Mouse (Mus musculus): ENCODE measurements at regions not wholly inside any gene's neighbourhood (a gene's known extent, or its start where the extent isn't known, plus 50 kb on each side); places are given as distances from the start of the nearest gene placed in this dataset.

GRCm38 (mm10) chr2:133436913-133437843, 114.8 kb upstream of the Bmp2 start:
- no peak for DNase-seq (ENCODE audit: low spot score)
- H3K27ac ChIP-seq (replicated peaks) = no peak overlapping the region
- H3K36me3 ChIP-seq = no peaks in the 10 kb centered on the region
- WGBS = 82% methylated on average over 22 of the region's 22 CpGs
- H3K9me3 ChIP-seq (replicated peaks) = no peaks in the 10 kb centered on the region
- H3K4me1 ChIP-seq = no peaks in the 10 kb centered on the region
- H3K4me3 ChIP-seq = no peak overlapping the region
- H3K27me3 ChIP-seq (ENCODE audit: low read depth, poor library complexity, severe bottlenecking) = no peaks in the 10 kb centered on the region

- WGBS = 61% methylated on average over 4 of the region's 4 CpGs
Measured at GRCm38 (mm10) chr2:133438018-133438417, 113.9 kb upstream of the Bmp2 start.

GRCm38 (mm10) chr2:133443024-133443423, 108.9 kb upstream of the Bmp2 start:
- Histone ChIP-seq H3K9me3 (replicated peaks) (no peaks in the 10 kb centered on the region), H3K27me3 (ENCODE audit: low read depth, poor library complexity, severe bottlenecking) (no peaks in the 10 kb centered on the region), H3K4me3 (no peak overlapping the region), H3K4me1 (no peaks in the 10 kb centered on the region), H3K27ac (replicated peaks) (no peak overlapping the region), H3K36me3 (no peaks in the 10 kb centered on the region)
- WGBS = 88% methylated on average over 4 of the region's 4 CpGs
- no peak for DNase-seq (ENCODE audit: low spot score)

More at GRCm38 (mm10) chr2:133438018-133438417, 113.9 kb upstream of the Bmp2 start:
- Histone ChIP-seq H3K27me3 (ENCODE audit: low read depth, poor library complexity, severe bottlenecking) (no peaks in the 10 kb centered on the region), H3K4me1 (no peaks in the 10 kb centered on the region), H3K9me3 (replicated peaks) (no peaks in the 10 kb centered on the region), H3K27ac (replicated peaks) (no peak overlapping the region), H3K4me3 (no peak overlapping the region), H3K36me3 (no peaks in the 10 kb centered on the region)
- no peak for DNase-seq (ENCODE audit: low spot score)

- 86% methylated on average over 2 of the region's 2 CpGs for WGBS
- Histone ChIP-seq H3K4me1 (no peaks in the 10 kb centered on the region), H3K9me3 (replicated peaks) (no peaks in the 10 kb centered on the region), H3K27ac (replicated peaks) (no peak overlapping the region), H3K36me3 (no peaks in the 10 kb centered on the region), H3K27me3 (ENCODE audit: low read depth, poor library complexity, severe bottlenecking) (no peaks in the 10 kb centered on the region), H3K4me3 (no peak overlapping the region)
- DNase-seq (ENCODE audit: low spot score) = no peak
Measured at GRCm38 (mm10) chr2:133443490-133443889, 108.5 kb upstream of the Bmp2 start.

GRCm38 (mm10) chr2:133452947-133453346, 99.0 kb upstream of the Bmp2 start:
- H3K4me1 ChIP-seq = 0 out of 2 replicates have a peak, but pooled peaks cover 2% of the 10 kb centered on the region
- DNase-seq (ENCODE audit: low spot score) = no peak
- no peaks in the 10 kb centered on the region for H3K36me3 ChIP-seq
- H3K4me3 ChIP-seq = no peak overlapping the region
- 88% methylated on average over 6 of the region's 6 CpGs for WGBS
- H3K27me3 ChIP-seq (ENCODE audit: low read depth, poor library complexity, severe bottlenecking) = no peaks in the 10 kb centered on the region
- H3K9me3 ChIP-seq (replicated peaks) = no peaks in the 10 kb centered on the region
- no peak overlapping the region for H3K27ac ChIP-seq (replicated peaks)

- DNase-seq (ENCODE audit: low spot score) = no peak
- 81% methylated on average over 7 of the region's 7 CpGs for WGBS
- Histone ChIP-seq H3K27me3 (ENCODE audit: low read depth, poor library complexity, severe bottlenecking) (no peaks in the 10 kb centered on the region), H3K9me3 (replicated peaks) (no peaks in the 10 kb centered on the region), H3K4me3 (no peak overlapping the region), H3K36me3 (no peaks in the 10 kb centered on the region), H3K27ac (replicated peaks) (no peak overlapping the region), H3K4me1 (0 out of 2 replicates have a peak, but pooled peaks cover 2% of the 10 kb centered on the region)
Measured at GRCm38 (mm10) chr2:133455484-133456170, 96.3 kb upstream of the Bmp2 start.

GRCm38 (mm10) chr2:133456785-133457184, 95.2 kb upstream of the Bmp2 start:
- 91% methylated on average over 2 of the region's 2 CpGs for WGBS

GRCm38 (mm10) chr2:133458735-133459134, 93.2 kb upstream of the Bmp2 start:
- no peak overlapping the region for H3K4me3 ChIP-seq
- H3K9me3 ChIP-seq (replicated peaks) = no peaks in the 10 kb centered on the region
- 0 out of 2 replicates have a peak, but pooled peaks cover 2% of the 10 kb centered on the region for H3K4me1 ChIP-seq
- DNase-seq (ENCODE audit: low spot score) = no peak
- no peaks in the 10 kb centered on the region for H3K27me3 ChIP-seq (ENCODE audit: low read depth, poor library complexity, severe bottlenecking)
- H3K36me3 ChIP-seq = no peaks in the 10 kb centered on the region
- 66% methylated on average over 2 of the region's 2 CpGs for WGBS
- no peak overlapping the region for H3K27ac ChIP-seq (replicated peaks)

More at GRCm38 (mm10) chr2:133456785-133457184, 95.2 kb upstream of the Bmp2 start:
- no peaks in the 10 kb centered on the region for H3K27me3 ChIP-seq (ENCODE audit: low read depth, poor library complexity, severe bottlenecking)
- no peak for DNase-seq (ENCODE audit: low spot score)
- no peak overlapping the region for H3K27ac ChIP-seq (replicated peaks)
- H3K4me3 ChIP-seq = no peak overlapping the region
- H3K36me3 ChIP-seq = no peaks in the 10 kb centered on the region
- 0 out of 2 replicates have a peak, but pooled peaks cover 2% of the 10 kb centered on the region for H3K4me1 ChIP-seq
- no peaks in the 10 kb centered on the region for H3K9me3 ChIP-seq (replicated peaks)

- no peak overlapping the region for H3K27ac ChIP-seq (replicated peaks)
- H3K4me1 ChIP-seq = 0 out of 2 replicates have a peak, but pooled peaks cover 2% of the 10 kb centered on the region
- no peaks in the 10 kb centered on the region for H3K36me3 ChIP-seq
- no peak for DNase-seq (ENCODE audit: low spot score)
- WGBS = 69% methylated on average over 7 of the region's 7 CpGs
- no peaks in the 10 kb centered on the region for H3K9me3 ChIP-seq (replicated peaks)
- no peak overlapping the region for H3K4me3 ChIP-seq
- no peaks in the 10 kb centered on the region for H3K27me3 ChIP-seq (ENCODE audit: low read depth, poor library complexity, severe bottlenecking)
Measured at GRCm38 (mm10) chr2:133460814-133461213, 91.1 kb upstream of the Bmp2 start.

- H3K4me1 ChIP-seq = 0 out of 2 replicates have a peak, but pooled peaks cover 2% of the 10 kb centered on the region
Measured at GRCm38 (mm10) chr2:133462378-133462777, 89.6 kb upstream of the Bmp2 start.

GRCm38 (mm10) chr2:133467170-133468168, 84.5 kb upstream of the Bmp2 start:
- Histone ChIP-seq H3K27ac (replicated peaks) (no peak overlapping the region), H3K36me3 (no peaks in the 10 kb centered on the region), H3K4me1 (no peaks in the 10 kb centered on the region), H3K4me3 (no peak overlapping the region), H3K9me3 (replicated peaks) (no peaks in the 10 kb centered on the region), H3K27me3 (ENCODE audit: low read depth, poor library complexity, severe bottlenecking) (no peaks in the 10 kb centered on the region)
- no peak for DNase-seq (ENCODE audit: low spot score)
- 92% methylated on average over 9 of the region's 9 CpGs for WGBS

More at GRCm38 (mm10) chr2:133462378-133462777, 89.6 kb upstream of the Bmp2 start:
- Histone ChIP-seq H3K9me3 (replicated peaks) (no peaks in the 10 kb centered on the region), H3K27ac (replicated peaks) (no peak overlapping the region), H3K27me3 (ENCODE audit: low read depth, poor library complexity, severe bottlenecking) (no peaks in the 10 kb centered on the region), H3K36me3 (no peaks in the 10 kb centered on the region), H3K4me3 (no peak overlapping the region)
- 91% methylated on average over 2 of the region's 2 CpGs for WGBS
- DNase-seq (ENCODE audit: low spot score) = no peak

Data from midbrain, embryonic 10.5 days (tissue).